ENCODE assay signal across 8 mouse cellular contexts in the genomic region with DNA sequence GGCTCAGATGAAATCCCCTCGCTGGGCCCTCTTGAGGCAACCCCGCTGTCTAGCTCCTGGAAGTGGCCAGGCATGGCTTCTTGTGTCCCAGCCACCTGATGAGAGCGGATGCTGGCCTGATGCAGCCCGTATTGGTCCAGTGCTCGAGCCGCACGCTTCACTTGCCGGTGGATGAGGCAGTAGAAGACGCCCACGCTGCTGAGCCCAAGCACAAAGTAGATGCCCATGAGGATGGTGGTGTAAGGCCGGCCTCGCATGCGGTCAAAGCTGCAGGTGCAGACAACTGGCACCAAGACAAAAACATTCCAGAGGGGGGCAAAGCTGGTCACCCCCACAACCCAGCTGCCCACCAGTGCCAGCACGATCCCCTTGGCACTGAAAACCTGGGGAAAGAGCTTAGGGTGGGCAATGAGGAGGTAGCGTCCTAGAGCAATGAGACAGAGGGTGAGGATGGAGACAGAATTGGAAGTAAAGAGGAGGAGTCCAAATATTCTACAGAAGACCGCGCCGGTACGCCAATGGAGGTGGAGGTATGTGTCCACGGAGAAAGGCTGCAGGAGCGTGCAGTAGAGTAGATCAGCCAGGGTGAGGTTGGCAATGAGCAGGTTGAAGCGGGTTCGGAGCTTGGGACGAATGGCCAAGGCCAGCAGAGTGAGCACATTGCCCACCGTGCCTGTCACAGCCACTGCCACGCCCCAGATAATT. TPM values are rescaled to one million over a fixed set of nuclear protein-coding genes. Genes with fewer than 3 reads are reported as not detected.
DNase-seq lines count a peak whose midpoint lies in the region; ATAC-seq lines count a peak whose summit lies in the region.

No protein-coding gene starts in this region.

- 62% methylated on average over 26 of the region's 26 CpGs for WGBS in lung, embryonic 16.5 days
- WGBS in limb, embryonic 13.5 days, result 64% methylated on average over 26 of the region's 26 CpGs
- 65% methylated on average over 26 of the region's 26 CpGs for WGBS in stomach, embryonic 14.5 days

- H3K36me3 ChIP-seq in lung, embryonic 16.5 days (ENCODE audit: control insufficient read depth, insufficient read depth, low read length), result no peaks in the 10 kb centered on the region
- H3K36me3 ChIP-seq in limb, embryonic 13.5 days, result no peaks in the 10 kb centered on the region
- H3K36me3 ChIP-seq in stomach, embryonic 14.5 days (ENCODE audit: control insufficient read depth, insufficient read depth, low read length), result no peaks in the 10 kb centered on the region

- no peak for ATAC-seq in lung, embryonic 16.5 days (ENCODE audit: low read depth)
- no peak for ATAC-seq in limb, embryonic 13.5 days (ENCODE audit: low FRiP score, low read depth)
- no peak for ATAC-seq in stomach, embryonic 14.5 days (ENCODE audit: insufficient number of reproducible peaks, insufficient read depth, low FRiP score, low read depth)

- peaks cover 37% of the 10 kb centered on the region for H3K4me1 ChIP-seq in lung, embryonic 16.5 days (replicated peaks; ENCODE audit: control insufficient read depth, insufficient read depth, low read length)
- H3K4me1 ChIP-seq in limb, embryonic 13.5 days, result peaks cover 44% of the 10 kb centered on the region
- H3K4me1 ChIP-seq in stomach, embryonic 14.5 days (ENCODE audit: control insufficient read depth, insufficient read depth, low read length), result peaks cover 30% of the 10 kb centered on the region

- H3K9ac ChIP-seq in lung, embryonic 16.5 days (ENCODE audit: low read length), result peak overlapping the region; percentile 53
- peak overlapping the region; percentile 57 for H3K9ac ChIP-seq in limb, embryonic 13.5 days
- H3K9ac ChIP-seq in stomach, embryonic 14.5 days (replicated peaks; ENCODE audit: low read depth, low read length), result no peak overlapping the region

- DNase-seq in cerebellum, adult 9-11 months, result peak; percentile 40
- DNase-seq in cerebellum, adult 11-12 months, result no peak
- DNase-seq in lung, postnatal 10 days, result no peak
- no peak for DNase-seq in layer of hippocampus, postnatal 25 days (ENCODE audit: extremely low spot score in 1 of 2, low spot score in 1 of 2)
- DNase-seq in ovary, postnatal 10 days (ENCODE audit: low spot score), result no peak

- no peak overlapping the region for H3K27ac ChIP-seq in lung, embryonic 16.5 days (ENCODE audit: low read length)
- no peak overlapping the region for H3K27ac ChIP-seq in limb, embryonic 13.5 days
- H3K27ac ChIP-seq in stomach, embryonic 14.5 days (ENCODE audit: low read length), result no peak overlapping the region; the same call in 1 of the 2 replicates

- H3K4me3 ChIP-seq in lung, embryonic 16.5 days (ENCODE audit: low read length), result no peak overlapping the region
- H3K4me3 ChIP-seq in limb, embryonic 13.5 days, result 0 out of 2 replicates have a peak overlapping the region, but pooled peaks have one; percentile 2
- no peak overlapping the region for H3K4me3 ChIP-seq in stomach, embryonic 14.5 days (ENCODE audit: low read depth, low read length)

- peak overlapping the region; percentile 9 for H3K4me2 ChIP-seq in lung, embryonic 16.5 days (ENCODE audit: low read depth, low read length)
- H3K4me2 ChIP-seq in limb, embryonic 13.5 days (replicated peaks), result peak overlapping the region; percentile 52
- peak overlapping the region; percentile 35 for H3K4me2 ChIP-seq in stomach, embryonic 14.5 days (replicated peaks; ENCODE audit: low read depth, low read length)

- H3K27me3 ChIP-seq in lung, embryonic 16.5 days (ENCODE audit: control insufficient read depth, insufficient read depth, low read depth, low read length), result peaks cover 3% of the 10 kb centered on the region; the same call in 1 of the 2 replicates
- H3K27me3 ChIP-seq in limb, embryonic 13.5 days, result peaks cover 8% of the 10 kb centered on the region
- no peaks in the 10 kb centered on the region for H3K27me3 ChIP-seq in stomach, embryonic 14.5 days (ENCODE audit: control insufficient read depth, insufficient read depth, low read length)

- no peaks in the 10 kb centered on the region for H3K9me3 ChIP-seq in lung, embryonic 16.5 days (ENCODE audit: control insufficient read depth, low read length)
- no peaks in the 10 kb centered on the region for H3K9me3 ChIP-seq in limb, embryonic 13.5 days
- H3K9me3 ChIP-seq in stomach, embryonic 14.5 days (ENCODE audit: control insufficient read depth, low read depth, low read length), result no peaks in the 10 kb centered on the region

RNA-seq across cellular contexts. Expression of a gene that starts 1.4 kb away (rescaled TPM):
- 0.44 TPM in 1 of 2 replicates, not detected in the other for polyA plus RNA-seq in lung, embryonic 16.5 days (2015; fragmentation: Nextera tagmentation; extraction: Ambion mirVana)
- 0.34 and 0.41 TPM in 2 replicates for polyA plus RNA-seq in limb, embryonic 13.5 days (2015; fragmentation: Nextera tagmentation; extraction: Ambion mirVana)
- polyA plus RNA-seq in stomach, embryonic 14.5 days (2014; fragmentation: Nextera tagmentation; extraction: Ambion mirVana), result 0.24 and 0.46 TPM in 2 replicates
- 1 to 10 TPM in 1 of 2 experiments, under 1 TPM in 1; 0.66 to 1.1 TPM for total RNA-seq in layer of hippocampus, postnatal 25 days (2021)

RNA-seq across cellular contexts. Expression of a gene that starts 30.9 kb away (rescaled TPM):
- polyA plus RNA-seq in lung, embryonic 16.5 days (2015; fragmentation: Nextera tagmentation; extraction: Ambion mirVana), result 7.6 and 8.6 TPM in 2 replicates
- 11.7 and 13.1 TPM in 2 replicates for polyA plus RNA-seq in limb, embryonic 13.5 days (2015; fragmentation: Nextera tagmentation; extraction: Ambion mirVana)
- 11.1 and 11.7 TPM in 2 replicates for polyA plus RNA-seq in stomach, embryonic 14.5 days (2014; fragmentation: Nextera tagmentation; extraction: Ambion mirVana)
- 10 to 100 TPM; 40.7 to 45.0 TPM for total RNA-seq in layer of hippocampus, postnatal 25 days (2021)

RNA-seq across cellular contexts. Expression of a gene that starts 36.5 kb away (rescaled TPM):
- 282 and 290 TPM in 2 replicates for polyA plus RNA-seq in lung, embryonic 16.5 days (2015; fragmentation: Nextera tagmentation; extraction: Ambion mirVana)
- polyA plus RNA-seq in limb, embryonic 13.5 days (2015; fragmentation: Nextera tagmentation; extraction: Ambion mirVana), result 283 TPM in 2 replicates
- 281 and 289 TPM in 2 replicates for polyA plus RNA-seq in stomach, embryonic 14.5 days (2014; fragmentation: Nextera tagmentation; extraction: Ambion mirVana)
- total RNA-seq in layer of hippocampus, postnatal 25 days (2021), result 100 to 1,000 TPM; 101 to 105 TPM

RNA-seq across cellular contexts. Expression of a gene that starts 50.8 kb away (rescaled TPM):
- polyA plus RNA-seq in lung, embryonic 16.5 days (2015; fragmentation: Nextera tagmentation; extraction: Ambion mirVana), result 4.3 and 6.9 TPM in 2 replicates
- polyA plus RNA-seq in limb, embryonic 13.5 days (2015; fragmentation: Nextera tagmentation; extraction: Ambion mirVana), result 2.8 and 3.8 TPM in 2 replicates
- polyA plus RNA-seq in stomach, embryonic 14.5 days (2014; fragmentation: Nextera tagmentation; extraction: Ambion mirVana), result 1.9 and 2.0 TPM in 2 replicates
- total RNA-seq in layer of hippocampus, postnatal 25 days (2021), result not detected

RNA-seq across cellular contexts. Expression of a gene that starts 57.5 kb away (rescaled TPM):
- 38.8 and 42.3 TPM in 2 replicates for polyA plus RNA-seq in lung, embryonic 16.5 days (2015; fragmentation: Nextera tagmentation; extraction: Ambion mirVana)
- 55.2 and 55.3 TPM in 2 replicates for polyA plus RNA-seq in limb, embryonic 13.5 days (2015; fragmentation: Nextera tagmentation; extraction: Ambion mirVana)
- 67.5 and 71.2 TPM in 2 replicates for polyA plus RNA-seq in stomach, embryonic 14.5 days (2014; fragmentation: Nextera tagmentation; extraction: Ambion mirVana)
- total RNA-seq in layer of hippocampus, postnatal 25 days (2021), result 1 to 10 TPM; 1.4 to 2.4 TPM
